Mouse (Mus musculus): ENCODE measurements at regions not wholly inside any gene's neighbourhood (a gene's known extent, or its start where the extent isn't known, plus 50 kb on each side); places are given as distances from the start of the nearest gene placed in this dataset.

DNA sequence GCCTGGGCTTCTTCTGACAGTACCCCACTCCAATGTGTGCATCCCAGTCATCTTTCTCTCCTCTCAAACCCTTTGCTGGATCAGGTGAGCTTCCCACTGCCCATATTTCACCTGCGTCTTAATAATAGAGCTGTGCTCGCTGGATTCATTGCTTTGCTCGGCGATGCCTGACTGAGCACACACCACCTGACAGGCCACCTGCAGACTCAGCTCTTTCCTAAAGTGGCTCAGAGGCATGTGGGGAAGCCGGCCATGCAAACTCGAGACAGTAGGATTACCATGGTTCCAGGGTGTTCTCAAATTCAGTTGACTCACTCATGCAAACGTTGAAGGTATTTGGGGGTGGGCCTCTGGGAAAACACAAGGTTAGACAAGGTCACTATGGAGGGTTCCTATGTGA, 131.8 kb upstream of the Sh3bp4 start:
- Histone ChIP-seq H3K4me2 (no peak overlapping the region), H3K36me3 (ENCODE audit: poor library complexity, severe bottlenecking) (no peaks in the 10 kb centered on the region), H3K27me3 (no peaks in the 10 kb centered on the region), H3K4me1 (peaks cover 12% of the 10 kb centered on the region), H3K27ac (no peak overlapping the region), H3K9ac (no peak overlapping the region), H3K4me3 (no peak overlapping the region), H3K9me3 (replicated peaks) (0 out of 2 replicates have a peak, but pooled peaks cover 7% of the 10 kb centered on the region)
- WGBS: 60% methylated on average over 7 of the region's 7 CpGs
- 0 out of 2 replicates have a peak, but pooled peaks have one; percentile 21 for ATAC-seq

DNA sequence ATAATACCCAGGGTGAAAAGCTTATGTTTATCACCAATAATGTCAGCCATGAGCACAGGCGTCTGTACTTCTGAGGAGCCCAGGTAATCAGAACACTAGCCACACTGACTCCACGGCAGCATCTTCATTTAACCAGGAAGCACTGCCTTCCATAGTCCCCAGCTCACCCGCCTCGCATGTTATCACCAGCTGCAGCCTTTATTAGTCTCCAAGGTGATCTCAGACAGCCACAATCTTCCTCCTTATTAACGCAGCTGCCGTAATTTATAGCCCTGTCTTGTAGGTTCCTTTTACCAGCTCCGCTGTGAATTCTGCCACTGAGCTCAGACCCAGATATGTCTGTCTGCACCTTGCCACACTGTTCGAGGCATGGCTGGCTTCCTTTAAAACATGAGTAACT, 127.2 kb upstream of the Sh3bp4 start:
- Histone ChIP-seq H3K4me2 (no peak overlapping the region), H3K4me1 (peaks cover 2% of the 10 kb centered on the region), H3K4me3 (no peak overlapping the region), H3K9ac (no peak overlapping the region), H3K27me3 (no peaks in the 10 kb centered on the region), H3K27ac (no peak overlapping the region), H3K9me3 (replicated peaks) (no peaks in the 10 kb centered on the region), H3K36me3 (ENCODE audit: poor library complexity, severe bottlenecking) (no peaks in the 10 kb centered on the region)
- WGBS: 76% methylated on average over 8 of the region's 8 CpGs
- no peak for ATAC-seq

DNA sequence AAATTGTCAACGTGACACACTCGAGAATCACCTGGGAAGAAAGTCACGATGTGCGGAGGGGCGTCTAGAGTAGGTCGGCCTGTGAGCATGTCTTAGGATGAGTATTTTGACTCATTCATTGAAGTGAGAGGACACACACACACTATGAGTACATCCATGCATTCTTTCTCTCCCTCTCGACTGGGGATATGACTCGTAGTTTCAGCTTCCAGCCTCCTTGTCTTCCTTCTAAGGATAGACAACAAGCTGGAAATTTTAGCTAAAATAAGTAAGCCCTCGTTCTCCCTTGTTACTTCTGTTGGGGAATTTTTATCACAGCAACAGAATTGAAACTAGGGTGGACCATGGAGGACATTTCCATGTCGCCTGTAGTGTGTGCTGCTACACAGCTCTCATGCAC, 124.3 kb upstream of the Sh3bp4 start:
- H3K4me3 ChIP-seq: no peak overlapping the region
- no peak for ATAC-seq
- H3K4me2 ChIP-seq: no peak overlapping the region
- no peak overlapping the region for H3K27ac ChIP-seq
- H3K9ac ChIP-seq: no peak overlapping the region
- WGBS: 93% methylated on average over 10 of the region's 10 CpGs
- peaks cover 9% of the 10 kb centered on the region; the same call in 1 of the 2 replicates for H3K9me3 ChIP-seq (replicated peaks)
- H3K4me1 ChIP-seq: no peaks in the 10 kb centered on the region
- H3K27me3 ChIP-seq: no peaks in the 10 kb centered on the region
- H3K36me3 ChIP-seq (ENCODE audit: poor library complexity, severe bottlenecking): no peaks in the 10 kb centered on the region

DNA sequence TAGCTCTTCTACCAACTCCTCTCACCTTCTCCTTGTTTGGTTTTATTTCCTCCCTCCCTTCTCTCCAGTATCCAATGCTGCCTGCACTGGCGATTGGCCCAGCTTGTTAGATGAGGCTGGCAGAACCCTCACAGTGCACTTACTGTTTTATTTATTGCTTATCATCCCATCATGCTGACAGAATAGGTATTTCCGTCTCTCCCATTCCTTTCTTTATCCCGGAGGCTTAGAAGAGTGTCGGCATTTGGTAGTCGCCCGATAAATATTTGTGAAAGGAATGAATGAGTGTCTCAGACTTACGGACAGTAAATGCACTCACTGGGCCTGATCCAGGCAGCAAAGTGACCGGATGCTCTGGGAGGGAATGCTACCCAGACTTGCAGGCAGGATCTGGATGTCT, 123.8 kb upstream of the Sh3bp4 start:
- no peak overlapping the region for H3K4me2 ChIP-seq
- no peaks in the 10 kb centered on the region for H3K27me3 ChIP-seq
- H3K9ac ChIP-seq: no peak overlapping the region
- no peak overlapping the region for H3K4me3 ChIP-seq
- ATAC-seq: no peak
- H3K36me3 ChIP-seq (ENCODE audit: poor library complexity, severe bottlenecking): no peaks in the 10 kb centered on the region
- 89% methylated on average over 8 of the region's 8 CpGs for WGBS
- no peak overlapping the region for H3K27ac ChIP-seq
- peaks cover 9% of the 10 kb centered on the region; the same call in 1 of the 2 replicates for H3K9me3 ChIP-seq (replicated peaks)
- H3K4me1 ChIP-seq: no peaks in the 10 kb centered on the region

DNA sequence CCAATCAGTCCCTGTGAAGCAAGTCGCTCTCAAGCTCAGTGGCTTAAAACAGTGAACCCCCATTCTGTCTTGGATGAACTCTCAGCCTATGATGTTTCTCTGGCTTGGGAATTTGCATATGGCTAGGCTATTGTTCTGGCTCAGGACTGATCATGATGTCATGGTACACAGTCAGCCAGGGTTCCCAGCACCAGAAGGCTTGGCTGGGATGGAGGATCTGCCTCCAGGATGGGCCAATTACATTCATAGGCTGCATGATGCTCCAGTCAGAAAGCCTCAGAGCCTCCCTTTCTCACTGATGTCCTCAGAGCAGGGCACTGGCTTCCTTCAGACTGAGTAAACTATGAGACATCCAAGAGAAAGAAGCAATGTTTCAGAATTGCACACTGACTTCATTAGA, 120.3 kb upstream of the Sh3bp4 start:
- no peak overlapping the region for H3K27ac ChIP-seq
- 57% methylated on average over 1 of the region's 1 CpGs for WGBS
- no peak overlapping the region for H3K4me2 ChIP-seq
- no peaks in the 10 kb centered on the region for H3K27me3 ChIP-seq
- peaks cover 9% of the 10 kb centered on the region; the same call in 1 of the 2 replicates for H3K9me3 ChIP-seq (replicated peaks)
- no peak overlapping the region for H3K4me3 ChIP-seq
- no peak overlapping the region for H3K9ac ChIP-seq
- no peak for ATAC-seq
- no peaks in the 10 kb centered on the region for H3K36me3 ChIP-seq (ENCODE audit: poor library complexity, severe bottlenecking)
- no peaks in the 10 kb centered on the region for H3K4me1 ChIP-seq

DNA sequence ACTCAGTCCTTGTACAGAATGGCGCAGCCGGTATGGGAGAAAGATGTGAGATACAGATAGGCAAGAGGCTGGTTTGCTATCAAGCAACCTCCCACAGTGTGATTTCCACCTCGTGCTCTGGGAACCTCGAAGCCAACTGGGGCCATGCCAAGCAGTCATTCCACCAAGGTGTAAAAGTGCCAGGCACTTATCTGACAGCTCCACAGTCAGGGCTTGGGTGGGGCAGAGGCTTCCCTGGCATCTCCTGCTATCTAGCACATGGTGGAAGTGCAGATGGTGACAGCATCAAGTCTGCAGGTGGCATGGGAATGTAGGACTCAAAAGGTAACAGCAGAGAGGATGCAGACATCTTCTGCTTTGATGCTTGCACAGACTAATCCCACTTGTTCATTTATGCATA, 116.7 kb upstream of the Sh3bp4 start:
- H3K27ac ChIP-seq: no peak overlapping the region
- H3K4me3 ChIP-seq: no peak overlapping the region
- WGBS: 87% methylated on average over 4 of the region's 4 CpGs
- H3K4me2 ChIP-seq: no peak overlapping the region
- no peaks in the 10 kb centered on the region for H3K36me3 ChIP-seq (ENCODE audit: poor library complexity, severe bottlenecking)
- no peak for ATAC-seq
- H3K9ac ChIP-seq: no peak overlapping the region
- H3K9me3 ChIP-seq (replicated peaks): peaks cover 9% of the 10 kb centered on the region; the same call in 1 of the 2 replicates
- H3K4me1 ChIP-seq: no peaks in the 10 kb centered on the region
- no peaks in the 10 kb centered on the region for H3K27me3 ChIP-seq

DNA sequence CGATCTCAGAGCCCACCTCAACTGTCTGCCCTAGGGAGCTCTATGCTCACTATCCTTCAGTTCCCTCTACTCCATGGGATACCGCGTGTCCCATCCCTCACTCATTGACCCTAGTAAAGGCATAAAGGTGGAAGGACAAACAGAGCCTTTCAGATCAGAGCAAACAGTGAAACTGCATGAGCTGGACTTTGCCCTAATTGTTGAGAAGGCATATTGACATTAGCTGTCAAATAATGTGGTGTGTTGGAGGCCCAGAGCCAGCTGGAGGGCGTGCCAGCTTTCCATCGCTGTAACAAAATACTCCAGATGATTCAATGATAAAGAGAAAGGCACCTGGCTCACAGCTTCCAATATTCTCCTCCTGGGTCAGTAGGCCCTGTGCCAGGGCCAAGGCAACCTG, 115.4 kb upstream of the Sh3bp4 start:
- no peaks in the 10 kb centered on the region for H3K4me1 ChIP-seq
- H3K9ac ChIP-seq: no peak overlapping the region
- no peak overlapping the region for H3K4me2 ChIP-seq
- ATAC-seq: no peak
- no peaks in the 10 kb centered on the region for H3K36me3 ChIP-seq (ENCODE audit: poor library complexity, severe bottlenecking)
- H3K9me3 ChIP-seq (replicated peaks): no peaks in the 10 kb centered on the region
- H3K27ac ChIP-seq: no peak overlapping the region
- 82% methylated on average over 5 of the region's 5 CpGs for WGBS
- no peaks in the 10 kb centered on the region for H3K27me3 ChIP-seq
- H3K4me3 ChIP-seq: no peak overlapping the region

DNA sequence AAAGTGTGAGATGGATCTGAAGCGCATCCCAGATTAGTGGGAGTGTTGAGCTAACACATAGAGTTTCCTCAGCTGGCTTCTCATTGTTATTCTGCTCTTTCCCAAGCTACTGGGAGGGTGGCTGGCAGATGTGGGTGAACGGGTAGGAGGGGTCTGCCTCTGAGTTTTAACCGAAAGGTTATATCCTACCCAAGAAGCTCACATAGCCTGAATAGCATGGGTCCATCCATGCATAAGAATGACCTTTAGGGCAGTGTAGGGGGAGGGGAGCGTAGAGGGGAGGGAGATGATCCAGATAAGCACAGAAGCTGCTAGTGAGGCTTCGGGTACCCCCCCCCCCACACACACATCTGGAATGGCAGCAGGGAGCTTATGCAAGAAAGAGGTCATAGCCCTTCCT, 113.2 kb upstream of the Sh3bp4 start:
- 74% methylated on average over 5 of the region's 5 CpGs for WGBS
- Histone ChIP-seq H3K4me2 (no peak overlapping the region), H3K4me3 (no peak overlapping the region), H3K27ac (no peak overlapping the region), H3K9ac (no peak overlapping the region), H3K4me1 (no peaks in the 10 kb centered on the region), H3K27me3 (no peaks in the 10 kb centered on the region), H3K9me3 (replicated peaks) (no peaks in the 10 kb centered on the region), H3K36me3 (ENCODE audit: poor library complexity, severe bottlenecking) (no peaks in the 10 kb centered on the region)
- ATAC-seq: no peak

DNA sequence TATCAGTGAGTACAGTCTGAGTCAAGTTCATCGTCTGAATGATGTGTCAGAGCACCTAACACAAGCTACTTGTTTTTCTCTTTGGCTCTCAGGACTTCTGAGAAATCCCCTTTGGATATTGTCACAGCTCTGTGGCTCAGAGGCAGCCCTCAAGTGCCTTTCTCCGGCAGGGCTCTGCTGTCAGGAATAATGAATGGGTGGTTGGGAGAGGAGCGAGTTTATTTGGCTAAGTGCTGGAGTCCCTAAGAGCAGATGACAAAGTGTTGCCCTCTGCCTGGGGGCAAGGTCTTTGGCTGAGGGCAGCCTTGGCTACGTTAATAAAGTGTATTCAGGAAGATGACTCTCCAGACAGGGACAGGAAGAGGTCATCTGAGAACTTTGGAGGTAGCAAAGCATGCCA, 110.5 kb upstream of the Sh3bp4 start:
- Histone ChIP-seq H3K27me3 (no peaks in the 10 kb centered on the region), H3K4me1 (no peaks in the 10 kb centered on the region), H3K27ac (no peak overlapping the region), H3K4me2 (no peak overlapping the region), H3K9ac (no peak overlapping the region), H3K4me3 (no peak overlapping the region), H3K9me3 (replicated peaks) (no peaks in the 10 kb centered on the region), H3K36me3 (ENCODE audit: poor library complexity, severe bottlenecking) (no peaks in the 10 kb centered on the region)
- no peak for ATAC-seq
- WGBS: 69% methylated on average over 4 of the region's 4 CpGs

DNA sequence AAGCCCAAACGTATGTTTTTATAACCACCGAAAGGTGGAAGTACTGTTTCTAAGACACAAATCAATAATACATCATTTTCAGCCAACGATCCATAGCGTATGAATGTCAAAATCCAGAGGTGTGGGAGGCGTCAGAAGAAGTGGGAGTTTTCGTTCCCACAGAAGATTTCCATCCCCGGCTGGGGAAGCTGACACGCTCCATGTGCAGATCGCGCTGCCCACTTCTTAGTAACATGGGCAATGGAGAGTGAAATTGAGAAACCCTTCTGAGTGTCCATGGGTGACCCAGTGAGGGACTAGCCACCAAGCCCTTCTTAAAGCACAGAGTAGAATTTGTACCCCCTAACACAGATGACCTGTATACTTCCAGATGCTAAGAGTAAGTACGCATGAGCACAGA, 110.1 kb upstream of the Sh3bp4 start:
- no peak overlapping the region for H3K4me3 ChIP-seq

DNA sequence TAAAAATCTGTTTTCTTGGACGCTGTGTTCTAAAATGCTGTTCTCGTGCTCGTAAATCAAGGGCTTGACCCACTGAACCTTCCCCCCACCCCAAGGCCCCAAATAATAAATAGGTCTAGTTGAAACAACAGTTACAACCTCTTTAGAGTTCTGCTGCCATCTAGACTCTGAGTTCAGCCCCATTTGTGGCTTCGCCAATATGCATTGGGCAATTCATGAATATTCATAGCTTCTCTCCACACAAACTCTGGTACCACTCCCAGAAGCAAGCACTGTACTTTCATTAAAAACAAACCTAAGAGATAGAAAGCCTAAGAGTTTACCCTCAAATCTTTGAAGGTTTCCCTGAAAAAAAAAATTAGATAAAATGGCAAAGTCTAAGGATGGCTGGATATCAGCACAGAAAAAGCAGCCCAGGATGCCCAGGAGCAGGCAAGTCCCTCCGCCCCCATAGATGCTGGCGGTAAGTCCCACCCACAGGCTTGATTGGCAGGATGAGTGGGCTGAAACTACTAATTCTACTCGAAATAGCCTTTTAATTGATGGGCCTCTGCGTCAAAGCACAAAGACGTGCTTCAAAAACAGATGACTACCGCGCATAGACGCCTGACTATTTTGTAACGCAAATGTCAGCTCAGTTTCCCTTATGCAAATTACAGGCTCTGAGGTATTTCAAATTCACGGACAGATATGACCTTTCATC, 106.0 kb upstream of the Sh3bp4 start:
- 65% methylated on average over 14 of the region's 14 CpGs for WGBS
- Histone ChIP-seq H3K4me3 (no peak overlapping the region), H3K36me3 (ENCODE audit: poor library complexity, severe bottlenecking) (no peaks in the 10 kb centered on the region), H3K9ac (no peak overlapping the region), H3K4me2 (no peak overlapping the region), H3K4me1 (no peaks in the 10 kb centered on the region), H3K27me3 (no peaks in the 10 kb centered on the region), H3K9me3 (replicated peaks) (no peaks in the 10 kb centered on the region), H3K27ac (no peak overlapping the region)
- ATAC-seq: peak; percentile 81

More for the DNA sequence above, 110.1 kb upstream of the Sh3bp4 start:
- Histone ChIP-seq H3K9me3 (replicated peaks) (no peaks in the 10 kb centered on the region), H3K36me3 (ENCODE audit: poor library complexity, severe bottlenecking) (no peaks in the 10 kb centered on the region), H3K4me1 (no peaks in the 10 kb centered on the region), H3K9ac (no peak overlapping the region), H3K4me2 (no peak overlapping the region), H3K27ac (no peak overlapping the region), H3K27me3 (no peaks in the 10 kb centered on the region)
- ATAC-seq: no peak
- WGBS: 96% methylated on average over 11 of the region's 11 CpGs

DNA sequence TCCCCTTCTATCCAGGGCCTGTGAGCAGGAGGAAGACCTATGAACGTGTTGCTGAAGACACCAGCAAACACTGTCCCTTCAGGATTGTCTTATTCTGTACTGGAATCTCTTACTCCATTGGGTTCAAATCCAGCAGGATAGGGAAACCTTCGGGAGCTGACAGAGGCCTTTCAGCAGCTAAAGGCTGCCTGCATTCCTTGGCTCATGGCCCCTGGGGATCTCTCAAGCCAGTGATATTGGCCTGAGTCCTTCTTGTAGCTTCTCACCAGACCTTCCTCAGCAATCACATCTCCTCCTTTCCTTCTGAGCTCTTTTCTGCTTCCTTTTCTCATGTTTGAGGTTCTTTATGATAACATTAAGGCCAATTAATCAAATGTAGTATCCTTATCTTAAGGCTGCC, 103.8 kb upstream of the Sh3bp4 start:
- Histone ChIP-seq H3K9me3 (replicated peaks) (no peaks in the 10 kb centered on the region), H3K27me3 (no peaks in the 10 kb centered on the region), H3K27ac (no peak overlapping the region), H3K36me3 (ENCODE audit: poor library complexity, severe bottlenecking) (no peaks in the 10 kb centered on the region), H3K4me3 (no peak overlapping the region), H3K4me1 (no peaks in the 10 kb centered on the region), H3K4me2 (no peak overlapping the region), H3K9ac (no peak overlapping the region)
- WGBS: 88% methylated on average over 2 of the region's 2 CpGs
- no peak for ATAC-seq

DNA sequence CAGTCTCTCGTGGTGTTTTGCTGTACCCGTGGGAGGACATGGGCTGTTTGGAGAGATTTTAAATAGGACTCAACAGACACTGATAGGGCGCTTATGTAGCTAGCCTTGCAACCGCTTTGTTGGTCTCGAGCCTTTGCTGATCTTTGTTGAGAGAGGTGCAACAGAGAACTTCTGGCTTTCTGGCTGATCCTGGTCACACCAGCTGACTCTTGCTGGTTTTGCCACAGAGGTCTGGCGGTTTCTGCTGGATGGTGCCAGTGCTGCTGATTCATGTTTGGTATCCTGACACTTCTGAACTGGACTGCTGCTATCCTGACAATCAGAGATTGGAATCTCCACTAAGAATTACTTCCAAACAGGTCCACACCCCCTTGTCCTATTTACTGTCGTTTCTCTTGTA, 102.1 kb upstream of the Sh3bp4 start:
- H3K4me1 ChIP-seq: peaks cover 6% of the 10 kb centered on the region; the same call in 1 of the 2 replicates
- H3K4me3 ChIP-seq: no peak overlapping the region
- no peaks in the 10 kb centered on the region for H3K36me3 ChIP-seq (ENCODE audit: poor library complexity, severe bottlenecking)
- no peak overlapping the region for H3K9ac ChIP-seq
- no peaks in the 10 kb centered on the region for H3K27me3 ChIP-seq
- 93% methylated on average over 7 of the region's 7 CpGs for WGBS
- H3K27ac ChIP-seq: no peak overlapping the region
- no peak for ATAC-seq
- no peaks in the 10 kb centered on the region for H3K9me3 ChIP-seq (replicated peaks)
- H3K4me2 ChIP-seq: no peak overlapping the region

All from forebrain, embryonic 13.5 days (tissue).